Mouse (Mus musculus) ES-CJ7 (cell line): ENCODE data around the gene Yif1a.

Experiments
- DNase-seq: peaks from one replicate; pipeline ENCODE4 v3.0.0; 2011; ENCODE audit warnings: low read depth, low spot score

Gene Yif1a

GRCm38 (mm10) chr19:5060365-5061330 lies 27.7 kb upstream of the Yif1a start:
- DNase-seq, result peak; percentile 82

- DNase-seq, result no peak
Measured at GRCm38 (mm10) chr19:5062041-5062440, 26.3 kb upstream of the Yif1a start.

GRCm38 (mm10) chr19:5062446-5062845 lies 25.9 kb upstream of the Yif1a start:
- DNase-seq, result no peak

GRCm38 (mm10) chr19:5065104-5065503 lies 23.2 kb upstream of the Yif1a start:
- no peak for DNase-seq

GRCm38 (mm10) chr19:5067040-5067799 lies 21.1 kb upstream of the Yif1a start:
- peak; percentile 34 for DNase-seq

GRCm38 (mm10) chr19:5067867-5068569 lies 20.3 kb upstream of the Yif1a start, which contains the start of gene Cd248:
Cd248 (plus strand) TSS chr19:5068078.
- DNase-seq, result no peak

GRCm38 (mm10) chr19:5068570-5069234 lies 19.6 kb upstream of the Yif1a start:
- no peak for DNase-seq

GRCm38 (mm10) chr19:5069486-5069885 lies 18.9 kb upstream of the Yif1a start:
- DNase-seq, result no peak

- DNase-seq, result no peak
Measured at GRCm38 (mm10) chr19:5069978-5070377, 18.4 kb upstream of the Yif1a start.

GRCm38 (mm10) chr19:5071077-5071476 lies 17.3 kb upstream of the Yif1a start:
- DNase-seq, result no peak

GRCm38 (mm10) chr19:5071545-5072369 lies 16.6 kb upstream of the Yif1a start:
- DNase-seq, result peak; percentile 95

GRCm38 (mm10) chr19:5072389-5073019 lies 15.8 kb upstream of the Yif1a start:
- DNase-seq, result peak; percentile 88

- peak; percentile 90 for DNase-seq
Measured at GRCm38 (mm10) chr19:5073028-5073427, 15.3 kb upstream of the Yif1a start.

GRCm38 (mm10) chr19:5073518-5073917 lies 14.8 kb upstream of the Yif1a start:
- no peak for DNase-seq

- DNase-seq, result no peak
Measured at GRCm38 (mm10) chr19:5079279-5079678, 9.1 kb upstream of the Yif1a start.

GRCm38 (mm10) chr19:5082005-5082404 lies 6.3 kb upstream of the Yif1a start:
- no peak for DNase-seq

GRCm38 (mm10) chr19:5082596-5082995 lies 5.7 kb upstream of the Yif1a start:
- no peak for DNase-seq

- DNase-seq, result no peak
Measured at GRCm38 (mm10) chr19:5083961-5084833, 4.1 kb upstream of the Yif1a start.

- no peak for DNase-seq
Measured at GRCm38 (mm10) chr19:5084834-5085144, 3.5 kb upstream of the Yif1a start.
